Comparison of ENCODE assay signal across 8 mouse cellular contexts in genomic region chr4:106708408-106708807, GRCm38 (mm10). TPM values are rescaled to one million over a fixed set of nuclear protein-coding genes. Genes with fewer than 3 reads are reported as not detected.
DNase-seq lines count a peak whose midpoint lies in the region; ATAC-seq and TF ChIP-seq lines count a peak whose summit lies in the region.

No protein-coding gene starts in this region.

- 2% methylated on average over 8 of the region's 8 CpGs for WGBS in midbrain, embryonic 11.5 days

- H3K4me2 ChIP-seq in midbrain, embryonic 11.5 days, result no peak overlapping the region

- intact Hi-C loops in gastrocnemius, postnatal 36 days (cut with DNase I), result loop anchor here (1.0 to 2.0 kb wide), 2 partner anchors 77 to 94 kb away; no protein-coding TSS in a partner anchor
- intact Hi-C loops in left cerebral cortex, postnatal 4 days (cut with DNase I), result loop anchor here (1.0 to 5.0 kb wide), 2 partner anchors 77 to 91 kb away; partner anchors contain the start of gene Lexm

- peak; percentile 62; the same call in 1 of the 2 replicates for ATAC-seq in midbrain, embryonic 11.5 days (ENCODE audit: low FRiP score)

- TF ChIP-seq POLR2A in cortical plate, adult 2 months (IDR thresholded peaks at IDR 0.05; ENCODE audit: extremely low read depth, insufficient read depth, low read length), result no peak

- no peak overlapping the region for H3K27ac ChIP-seq in cortical plate, adult 2 months (ENCODE audit: insufficient read depth, low read length)
- H3K27ac ChIP-seq in midbrain, embryonic 11.5 days (ENCODE audit: low read depth, low read length), result no peak overlapping the region

- no peaks in the 10 kb centered on the region for H3K27me3 ChIP-seq in midbrain, embryonic 11.5 days (ENCODE audit: control insufficient read depth, insufficient read depth, low read length)

- DNase-seq in adrenal gland, adult 18-20 months (ENCODE audit: low spot score in 2 of 2), result peak; percentile 86 to 87
- peak; percentile 65 to 66 for DNase-seq in gastrocnemius, postnatal 36 days
- peak; percentile 66 for DNase-seq in kidney, adult 11 months
- DNase-seq in left cerebral cortex, postnatal 4 days, result peak; percentile 89
- DNase-seq in midbrain, embryonic 11.5 days (ENCODE audit: low spot score, missing footprints), result peak; percentile 97
- DNase-seq in skeletal muscle tissue, adult 2 months (ENCODE audit: low read depth, low spot score), result peak; percentile 58
- DNase-seq in yolk sac, embryonic 10.5 days (ENCODE audit: low spot score), result peak; percentile 73

- H3K36me3 ChIP-seq in midbrain, embryonic 11.5 days (ENCODE audit: control insufficient read depth, insufficient read depth, low read length), result no peaks in the 10 kb centered on the region

- no peaks in the 10 kb centered on the region for H3K9me3 ChIP-seq in midbrain, embryonic 11.5 days (ENCODE audit: control insufficient read depth, low read length)

- no peak overlapping the region for H3K9ac ChIP-seq in midbrain, embryonic 11.5 days (ENCODE audit: low read length)

- H3K4me1 ChIP-seq in cortical plate, adult 2 months (ENCODE audit: control insufficient read depth, insufficient read depth, low read length), result peaks cover 7% of the 10 kb centered on the region
- peaks cover 11% of the 10 kb centered on the region for H3K4me1 ChIP-seq in midbrain, embryonic 11.5 days (ENCODE audit: control insufficient read depth, insufficient read depth, low read length)

- no peak overlapping the region for H3K4me3 ChIP-seq in cortical plate, adult 2 months (ENCODE audit: insufficient read depth, low read length)
- no peak overlapping the region for H3K4me3 ChIP-seq in midbrain, embryonic 11.5 days (ENCODE audit: low read depth, low read length)

- TF ChIP-seq CTCF in cortical plate, adult 2 months (IDR thresholded peaks at IDR 0.05; ENCODE audit: extremely low read depth, insufficient read depth, low read length), result peak; percentile 98

RNA-seq across cellular contexts. Expression of gene Mroh7, which starts 22.3 kb away (rescaled TPM):
- total RNA-seq in adrenal gland, adult 18-20 months (2021), result 1 to 10 TPM; 1.5 to 1.7 TPM
- polyA plus RNA-seq in cortical plate, adult 2 months (2012; rRNA removed), result 9.5 and 9.7 TPM in 2 replicates
- under 1 TPM; 0.47 to 0.64 TPM for total RNA-seq in gastrocnemius, postnatal 36 days (2021)
- total RNA-seq in left cerebral cortex, postnatal 4 days (2021), result 1 to 10 TPM; 1.3 to 1.6 TPM
- polyA plus RNA-seq in midbrain, embryonic 11.5 days (2014; fragmentation: Nextera tagmentation; extraction: Ambion mirVana), result 0.07 TPM in 1 of 2 replicates, not detected in the other

RNA-seq across cellular contexts. Expression of gene Fam151a, which starts 25.3 kb away (rescaled TPM):
- under 1 TPM; 0.20 to 0.26 TPM for total RNA-seq in adrenal gland, adult 18-20 months (2021)
- 0.06 TPM in 1 of 2 replicates, not detected in the other for polyA plus RNA-seq in cortical plate, adult 2 months (2012; rRNA removed)
- total RNA-seq in gastrocnemius, postnatal 36 days (2021), result not detected
- not detected for total RNA-seq in left cerebral cortex, postnatal 4 days (2021)
- not detected in 2 replicates for polyA plus RNA-seq in midbrain, embryonic 11.5 days (2014; fragmentation: Nextera tagmentation; extraction: Ambion mirVana)

RNA-seq across cellular contexts. Expression of gene Ttc4, which starts 29.7 kb away (rescaled TPM):
- total RNA-seq in adrenal gland, adult 18-20 months (2021), result 10 to 100 TPM; 21.9 to 22.1 TPM
- 112 and 118 TPM in 2 replicates for polyA plus RNA-seq in cortical plate, adult 2 months (2012; rRNA removed)
- total RNA-seq in gastrocnemius, postnatal 36 days (2021), result 10 to 100 TPM; 21.6 to 24.4 TPM
- 10 to 100 TPM; 57.4 to 62.1 TPM for total RNA-seq in left cerebral cortex, postnatal 4 days (2021)
- 87.9 and 97.3 TPM in 2 replicates for polyA plus RNA-seq in midbrain, embryonic 11.5 days (2014; fragmentation: Nextera tagmentation; extraction: Ambion mirVana)

RNA-seq across cellular contexts. Expression of gene Pars2, which starts 57.5 kb away (rescaled TPM):
- total RNA-seq in adrenal gland, adult 18-20 months (2021), result 1 to 10 TPM; 3.2 to 4.9 TPM
- 10.4 and 10.7 TPM in 2 replicates for polyA plus RNA-seq in cortical plate, adult 2 months (2012; rRNA removed)
- total RNA-seq in gastrocnemius, postnatal 36 days (2021), result 1 to 10 TPM; 1.3 to 1.7 TPM
- total RNA-seq in left cerebral cortex, postnatal 4 days (2021), result 1 to 10 TPM; 6.0 to 9.2 TPM
- 11.4 and 12.4 TPM in 2 replicates for polyA plus RNA-seq in midbrain, embryonic 11.5 days (2014; fragmentation: Nextera tagmentation; extraction: Ambion mirVana)
